Mouse (Mus musculus) E14TG2a.4 (cell line): Measurements from ENCODE around the gene Mapre1.

Source experiments
- CTCF ChIP-seq: conservative IDR thresholded peaks from 2 replicates; pipeline ENCODE4 v1.5.1; 2014; ENCODE audit warnings: low read length
- NANOG ChIP-seq: IDR thresholded peaks from 2 replicates; pipeline ENCODE4 v1.6.1; 2014; ENCODE audit warnings: borderline replicate concordance, low read length, mixed read lengths
- POU5F1 ChIP-seq: IDR thresholded peaks from 2 replicates; pipeline ENCODE4 v1.6.1; 2014; ENCODE audit warnings: low read length, borderline replicate concordance

- TF ChIP-seq CTCF (no peak), NANOG (no peak), POU5F1 (no peak)
Observed at GRCm38 (mm10) chr2:153741437-153742065, 477 bp downstream of the Mapre1 start.
